ENCODE assay signal across 27 mouse cellular contexts in genomic region chr17:33901653-33902052, GRCm38 (mm10). TPM values are rescaled to one million over a fixed set of nuclear protein-coding genes. Genes with fewer than 3 reads are reported as not detected.
A peak's percentile ranks its signal among the peaks of the same experiment; 100 is the strongest.
DNase-seq lines count a peak whose midpoint lies in the region; ATAC-seq and TF ChIP-seq lines count a peak whose summit lies in the region.
"Had no signal": no experiment of that assay in that cellular context is flagged by ENCODE, and none has a peak within 500 bp of the region (broad histone marks: within the 10 kb centered on the region; RNA-seq: fewer than 3 reads in every experiment).

No protein-coding gene starts in this region.

- H3K9ac ChIP-seq in heart, embryonic 15.5 days = no peak overlapping the region
- H3K9ac ChIP-seq in heart, embryonic 11.5 days (ENCODE audit: low read depth, low read length) = no peak overlapping the region
- no peak overlapping the region for H3K9ac ChIP-seq in liver, postnatal 0 days (replicated peaks)
- H3K9ac ChIP-seq: embryonic facial prominence, embryonic 13.5 days; forebrain, embryonic 12.5 days; hindbrain, embryonic 15.5 days; intestine, embryonic 15.5 days; lung, embryonic 14.5 days; midbrain, embryonic 13.5 days had no signal

- H3K4me2 ChIP-seq in heart, embryonic 15.5 days = no peak overlapping the region
- H3K4me2 ChIP-seq in heart, embryonic 11.5 days = no peak overlapping the region
- no peak overlapping the region for H3K4me2 ChIP-seq in liver, postnatal 0 days (ENCODE audit: low read depth, low read length)
- H3K4me2 ChIP-seq: embryonic facial prominence, embryonic 13.5 days; forebrain, embryonic 12.5 days; hindbrain, embryonic 15.5 days; intestine, embryonic 15.5 days; lung, embryonic 14.5 days; midbrain, embryonic 13.5 days had no signal

- ATAC-seq in heart, embryonic 15.5 days (replicated peaks; ENCODE audit: insufficient number of reproducible peaks, insufficient read depth, low FRiP score, low read depth) = peak; percentile 63; the same call in 1 of the 2 replicates
- ATAC-seq in heart, embryonic 11.5 days (replicated peaks; ENCODE audit: insufficient number of reproducible peaks, low FRiP score, low TSS enrichment) = no peak
- ATAC-seq in liver, postnatal 0 days = no peak
- ATAC-seq: intestine, embryonic 15.5 days; midbrain, embryonic 13.5 days had no signal

- no peaks in the 10 kb centered on the region for H3K27me3 ChIP-seq in heart, embryonic 15.5 days
- no peaks in the 10 kb centered on the region for H3K27me3 ChIP-seq in heart, embryonic 11.5 days (ENCODE audit: control insufficient read depth, insufficient read depth, low read length)
- H3K27me3 ChIP-seq in liver, postnatal 0 days (ENCODE audit: insufficient read depth, low read length) = no peaks in the 10 kb centered on the region
- H3K27me3 ChIP-seq: embryonic facial prominence, embryonic 13.5 days; forebrain, embryonic 12.5 days; hindbrain, embryonic 15.5 days; intestine, embryonic 15.5 days; megakaryocyte, embryonic 14.5 days; midbrain, embryonic 13.5 days had no signal

- H3K4me1 ChIP-seq in heart, embryonic 15.5 days (replicated peaks) = peaks cover 5% of the 10 kb centered on the region; the same call in 1 of the 2 replicates
- peaks cover 3% of the 10 kb centered on the region; the same call in 1 of the 2 replicates for H3K4me1 ChIP-seq in heart, embryonic 11.5 days (ENCODE audit: control insufficient read depth, insufficient read depth, low read length)
- H3K4me1 ChIP-seq in liver, postnatal 0 days (ENCODE audit: insufficient read depth) = peaks cover 29% of the 10 kb centered on the region
- H3K4me1 ChIP-seq: embryonic facial prominence, embryonic 13.5 days; forebrain, embryonic 12.5 days; hindbrain, embryonic 15.5 days; intestine, embryonic 15.5 days; midbrain, embryonic 13.5 days had no signal

- 56% methylated on average over 4 of the region's 4 CpGs for WGBS in heart, embryonic 15.5 days
- WGBS in heart, embryonic 11.5 days (ENCODE audit: insufficient replicate concordance) = 47% methylated on average over 4 of the region's 4 CpGs
- WGBS in liver, postnatal 0 days (ENCODE audit: insufficient replicate concordance) = 78% methylated on average over 4 of the region's 4 CpGs

- H3K27ac ChIP-seq in heart, embryonic 15.5 days = peak overlapping the region; percentile 47
- H3K27ac ChIP-seq in heart, embryonic 11.5 days (ENCODE audit: low read depth, low read length) = no peak overlapping the region
- 0 out of 2 replicates have a peak overlapping the region, but pooled peaks have one; percentile 34 for H3K27ac ChIP-seq in liver, postnatal 0 days (ENCODE audit: low read depth)
- H3K27ac ChIP-seq: embryonic facial prominence, embryonic 13.5 days; forebrain, embryonic 12.5 days; heart, adult 2 months; hindbrain, embryonic 15.5 days; intestine, embryonic 15.5 days; midbrain, embryonic 13.5 days had no signal

- TF ChIP-seq CTCF in liver, postnatal 0 days (IDR thresholded peaks at IDR 0.05; ENCODE audit: low read depth) = no peak

- H3K36me3 ChIP-seq in heart, embryonic 15.5 days = no peaks in the 10 kb centered on the region
- no peaks in the 10 kb centered on the region for H3K36me3 ChIP-seq in heart, embryonic 11.5 days (ENCODE audit: control insufficient read depth, insufficient read depth, low read length)
- H3K36me3 ChIP-seq in liver, postnatal 0 days (replicated peaks; ENCODE audit: insufficient read depth, low read length) = no peaks in the 10 kb centered on the region
- H3K36me3 ChIP-seq: embryonic facial prominence, embryonic 13.5 days; forebrain, embryonic 12.5 days; hindbrain, embryonic 15.5 days; intestine, embryonic 15.5 days; midbrain, embryonic 13.5 days had no signal

- no peak overlapping the region for H3K4me3 ChIP-seq in heart, embryonic 15.5 days
- no peak overlapping the region for H3K4me3 ChIP-seq in heart, embryonic 11.5 days (ENCODE audit: low read depth, low read length)
- H3K4me3 ChIP-seq in liver, postnatal 0 days (ENCODE audit: low read depth, low read length) = no peak overlapping the region
- H3K4me3 ChIP-seq: embryonic facial prominence, embryonic 13.5 days; erythroblast, embryonic 14.5 days; forebrain, embryonic 12.5 days; heart, adult 2 months; hindbrain, embryonic 15.5 days; intestine, embryonic 15.5 days; megakaryocyte, embryonic 14.5 days; midbrain, embryonic 13.5 days had no signal

- H3K9me3 ChIP-seq in heart, embryonic 15.5 days (replicated peaks) = no peaks in the 10 kb centered on the region
- no peaks in the 10 kb centered on the region for H3K9me3 ChIP-seq in heart, embryonic 11.5 days (replicated peaks; ENCODE audit: control insufficient read depth, low read length)
- no peaks in the 10 kb centered on the region for H3K9me3 ChIP-seq in liver, postnatal 0 days (ENCODE audit: low read length)
- H3K9me3 ChIP-seq: embryonic facial prominence, embryonic 13.5 days; forebrain, embryonic 12.5 days; hindbrain, embryonic 15.5 days; intestine, embryonic 15.5 days; megakaryocyte, embryonic 14.5 days; midbrain, embryonic 13.5 days had no signal

- peak; percentile 78 for DNase-seq in testis, postnatal 14 days (ENCODE audit: low spot score)
- no peak for DNase-seq in testis, postnatal 10 days (ENCODE audit: low spot score)
- DNase-seq in ZHBTc4 (ENCODE audit: low read depth, low spot score) = peak; percentile 53
- no peak for DNase-seq in liver, postnatal 0 days
- no peak for DNase-seq in kidney, postnatal 10 days
- DNase-seq in adrenal gland, postnatal 10 days = no peak
- DNase-seq: cerebellum, adult 18-20 months; cerebellum, postnatal 14 days; gastrocnemius, postnatal 36 days; heart, adult 2 months; kidney, postnatal 4 days; lung, embryonic 14.5 days; retina, postnatal 1 day; right cerebral cortex, postnatal 25 days; spleen, adult 18-20 months; thymus, adult 18-20 months had no signal

- TF ChIP-seq EP300 in liver, postnatal 0 days (IDR thresholded peaks at IDR 0.05; ENCODE audit: low read depth) = no peak

RNA-seq across cellular contexts. Expression of gene Platr17, which starts 3.3 kb away (rescaled TPM):
- polyA plus RNA-seq in heart, embryonic 15.5 days (2015; fragmentation: Nextera tagmentation; extraction: Ambion mirVana) = 0.18 TPM in 1 of 2 replicates, not detected in the other
- not detected in 2 replicates for polyA plus RNA-seq in heart, embryonic 11.5 days (2014; fragmentation: Nextera tagmentation; extraction: Ambion mirVana)
- polyA plus RNA-seq in liver, postnatal 0 days (2015; fragmentation: Nextera tagmentation; extraction: Ambion mirVana) = 0.41 and 0.54 TPM in 2 replicates
- not detected for total RNA-seq in adrenal gland, postnatal 10 days (2021)
- total RNA-seq: adrenal gland, adult 18-20 months; gastrocnemius, postnatal 36 days; heart, adult 2 months had no signal
- polyA plus RNA-seq: erythroblast, embryonic 14.5 days; forebrain, embryonic 12.5 days; heart, adult 2 months; kidney, embryonic 14.5 days had no signal

RNA-seq across cellular contexts. Expression of gene Daxx, which starts 7.6 kb away (rescaled TPM):
- 27.1 and 36.7 TPM in 2 replicates for polyA plus RNA-seq in heart, embryonic 15.5 days (2015; fragmentation: Nextera tagmentation; extraction: Ambion mirVana)
- polyA plus RNA-seq in heart, embryonic 11.5 days (2014; fragmentation: Nextera tagmentation; extraction: Ambion mirVana) = 26.4 and 37.0 TPM in 2 replicates
- polyA plus RNA-seq in liver, postnatal 0 days (2015; fragmentation: Nextera tagmentation; extraction: Ambion mirVana) = 12.6 and 13.0 TPM in 2 replicates
- total RNA-seq in adrenal gland, postnatal 10 days (2021) = 10 to 100 TPM; 25.4 to 26.3 TPM

RNA-seq across cellular contexts. Expression of gene Kifc1, which starts 11.2 kb away (rescaled TPM):
- 5.3 and 7.3 TPM in 2 replicates for polyA plus RNA-seq in heart, embryonic 15.5 days (2015; fragmentation: Nextera tagmentation; extraction: Ambion mirVana)
- 8.1 and 11.8 TPM in 2 replicates for polyA plus RNA-seq in heart, embryonic 11.5 days (2014; fragmentation: Nextera tagmentation; extraction: Ambion mirVana)
- polyA plus RNA-seq in liver, postnatal 0 days (2015; fragmentation: Nextera tagmentation; extraction: Ambion mirVana) = 2.6 and 3.6 TPM in 2 replicates
- 10 to 100 TPM; 13.4 to 15.8 TPM for total RNA-seq in adrenal gland, postnatal 10 days (2021)

RNA-seq across cellular contexts. Expression of gene Tapbp, which starts 14.0 kb away (rescaled TPM):
- polyA plus RNA-seq in heart, embryonic 15.5 days (2015; fragmentation: Nextera tagmentation; extraction: Ambion mirVana) = 44.3 and 61.3 TPM in 2 replicates
- polyA plus RNA-seq in heart, embryonic 11.5 days (2014; fragmentation: Nextera tagmentation; extraction: Ambion mirVana) = 22.0 and 23.4 TPM in 2 replicates
- 47.0 and 47.9 TPM in 2 replicates for polyA plus RNA-seq in liver, postnatal 0 days (2015; fragmentation: Nextera tagmentation; extraction: Ambion mirVana)
- 100 to 1,000 TPM; 131 to 150 TPM for total RNA-seq in adrenal gland, postnatal 10 days (2021)

RNA-seq across cellular contexts. Expression of gene Zbtb22, which starts 14.1 kb away (rescaled TPM):
- 11.3 and 15.3 TPM in 2 replicates for polyA plus RNA-seq in heart, embryonic 15.5 days (2015; fragmentation: Nextera tagmentation; extraction: Ambion mirVana)
- polyA plus RNA-seq in heart, embryonic 11.5 days (2014; fragmentation: Nextera tagmentation; extraction: Ambion mirVana) = 7.2 and 7.8 TPM in 2 replicates
- 7.1 and 7.9 TPM in 2 replicates for polyA plus RNA-seq in liver, postnatal 0 days (2015; fragmentation: Nextera tagmentation; extraction: Ambion mirVana)
- 10 to 100 TPM; 29.2 to 34.3 TPM for total RNA-seq in adrenal gland, postnatal 10 days (2021)

Comparison
In these comparisons a context has a peak if more than half of its experiments do, and no peak if none do; other contexts are left out.
1. DNase-seq: peak in testis, postnatal 14 days (single experiment) and ZHBTc4 (single experiment); none in testis, postnatal 10 days (single experiment), liver, postnatal 0 days (single experiment), kidney, postnatal 10 days (single experiment) and adrenal gland, postnatal 10 days (single experiment).